Mouse (Mus musculus) heart, postnatal 4 days (tissue): ENCODE results near the gene Slc9a1. TPM values are rescaled to one million over a fixed set of nuclear protein-coding genes. Genes with fewer than 3 reads are reported as not detected.

Experiments used
- microRNA-seq, 2 experiments: library from miRNA; unstranded; fragments of <30 nt; microRNA quantifications; one replicate each; pipeline ENCODE4 v1.2.0; 2021 to 2022
- total RNA-seq, 2 experiments: library from RNA; stranded (reverse); gene quantifications; 2 replicates each; pipeline ENCODE4 v1.2.3; 2021

Slc9a1 gene
- total RNA-seq, 2 experiments from 2014 or later: 21.1 to 24.4 TPM

Small RNA genes lying within 50 kb of the gene (microRNA-seq; reads per million reads assigned to microRNA genes)
- gene Mir5122: 5.1 to 9.7 reads per million in 2 experiments

Other genes starting within 250 kb of the Slc9a1 start
- gene Wasf2, start 239.2 kb upstream of the Slc9a1 start, total RNA-seq: 100 to 1,000 TPM; 141 to 149 TPM
- gene Cd164l2, start 157.6 kb upstream of the Slc9a1 start, total RNA-seq: not detected
- under 1 TPM; 0.20 to 0.45 TPM for gene Gpr3, start 157.2 kb upstream of the Slc9a1 start, total RNA-seq
- 1 to 10 TPM; 6.3 to 6.8 TPM for gene Map3k6, start 128.9 kb upstream of the Slc9a1 start, total RNA-seq
- under 1 TPM; 0.48 to 0.79 TPM for gene Sytl1, start 106.6 kb upstream of the Slc9a1 start, total RNA-seq
- gene Tmem222, start 91.9 kb upstream of the Slc9a1 start, total RNA-seq: 10 to 100 TPM; 35.1 to 35.6 TPM
- gene Wdtc1, start 16.2 kb upstream of the Slc9a1 start, total RNA-seq: 10 to 100 TPM; 46.9 to 47.9 TPM
- 1 to 10 TPM; 1.9 to 3.1 TPM for gene Tent5b, start 110.4 kb downstream of the Slc9a1 start, total RNA-seq
- 1 to 10 TPM; 1.4 to 2.4 TPM for gene Trnp1, start 128.8 kb downstream of the Slc9a1 start, total RNA-seq
- gene Kdf1, start 149.3 kb downstream of the Slc9a1 start, total RNA-seq: not detected
- gene Nudc, start 176.3 kb downstream of the Slc9a1 start, total RNA-seq: 10 to 100 TPM; 89.3 to 90.2 TPM
- 10 to 100 TPM in 1 of 2 experiments, 1 to 10 TPM in 1; 8.0 to 11.5 TPM for gene Nr0b2, start 183.7 kb downstream of the Slc9a1 start, total RNA-seq
- gene Gpatch3, start 205.0 kb downstream of the Slc9a1 start, total RNA-seq: 1 to 10 TPM; 5.2 to 6.0 TPM
- 10 to 100 TPM; 11.0 to 11.1 TPM for gene Gpn2, start 214.7 kb downstream of the Slc9a1 start, total RNA-seq
- 1 to 10 TPM; 1.3 to 1.4 TPM for gene Sfn, start 232.5 kb downstream of the Slc9a1 start, total RNA-seq